Mouse (Mus musculus): ENCODE results near the gene Mre11a. TPM values are rescaled to one million over a fixed set of nuclear protein-coding genes. Genes with fewer than 3 reads are reported as not detected.

Gene Mre11a
- polyA plus RNA-seq, 1 experiment from 2014 or later = 16.8 TPM

DNA sequence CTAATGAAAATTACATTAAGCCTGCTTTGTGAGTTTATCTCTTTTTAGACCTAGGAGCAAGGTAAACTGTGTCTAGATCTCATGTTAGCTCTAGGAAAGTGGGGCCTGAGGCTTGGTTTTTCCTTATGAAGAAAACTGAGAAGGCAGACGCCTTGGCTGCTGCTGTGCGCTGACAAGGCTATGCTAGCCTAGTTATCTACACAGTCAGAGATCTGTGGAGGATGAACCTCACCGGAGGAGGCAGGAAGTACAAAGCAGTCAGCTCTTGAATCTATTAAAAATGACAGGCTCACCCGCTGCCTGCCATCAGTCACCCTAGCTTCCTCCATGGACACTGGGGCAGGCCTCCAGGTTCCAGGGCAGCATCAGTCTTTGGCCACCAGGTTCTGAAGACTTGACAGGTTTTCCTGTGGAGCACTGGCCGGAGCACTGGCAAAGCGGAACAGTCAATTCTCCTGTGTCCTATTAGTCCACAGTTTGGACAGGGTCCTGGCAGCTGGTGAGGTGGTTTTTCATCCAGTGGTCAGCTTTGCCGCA is 73.8 kb downstream of the Mre11a start:
- H3K4me1 ChIP-seq (replicated peaks; ENCODE audit: control insufficient read depth, insufficient read depth, low read length) = peaks cover 9% of the 10 kb centered on the region
- no peaks in the 10 kb centered on the region for H3K36me3 ChIP-seq (ENCODE audit: control insufficient read depth, insufficient read depth)
- no peak overlapping the region for H3K4me3 ChIP-seq (replicated peaks; ENCODE audit: low read length)
- H3K27ac ChIP-seq (ENCODE audit: low read length) = no peak overlapping the region
- H3K9ac ChIP-seq (replicated peaks; ENCODE audit: low read depth, low read length) = no peak overlapping the region
- no peaks in the 10 kb centered on the region for H3K9me3 ChIP-seq (ENCODE audit: control insufficient read depth, low read length)
- no peak overlapping the region for H3K4me2 ChIP-seq (ENCODE audit: low read length)
- no peak for ATAC-seq
- 82% methylated on average over 7 of the region's 7 CpGs for WGBS
- H3K27me3 ChIP-seq (replicated peaks; ENCODE audit: control insufficient read depth, insufficient read depth, low read length) = peaks cover 23% of the 10 kb centered on the region

GRCm38 (mm10) chr9:14858782-14859181 is 74.3 kb downstream of the Mre11a start:
- ATAC-seq = no peak
- 83% methylated on average over 3 of the region's 3 CpGs for WGBS
- H3K4me3 ChIP-seq (replicated peaks; ENCODE audit: low read length) = no peak overlapping the region

GRCm38 (mm10) chr9:14859868-14860639 is 75.6 kb downstream of the Mre11a start, which contains the start of gene Gpr83:
Gene Gpr83 (plus strand): TSS chr9:14860210.
- 1% methylated on average over 47 of the region's 47 CpGs for WGBS
- peak; percentile 97 for ATAC-seq
- no peaks in the 10 kb centered on the region for H3K36me3 ChIP-seq (ENCODE audit: control insufficient read depth, insufficient read depth)
- peak within 1 kb of the TSS; percentile 54 for H3K4me3 ChIP-seq (replicated peaks; ENCODE audit: low read length)
- H3K27me3 ChIP-seq (replicated peaks; ENCODE audit: control insufficient read depth, insufficient read depth, low read length) = peaks cover 23% of the 10 kb centered on the region
- peak within 1 kb of the TSS; percentile 97 for H3K4me2 ChIP-seq (ENCODE audit: low read length)
- H3K9me3 ChIP-seq (ENCODE audit: control insufficient read depth, low read length) = no peaks in the 10 kb centered on the region
- peak within 1 kb of the TSS; percentile 60 for H3K9ac ChIP-seq (replicated peaks; ENCODE audit: low read depth, low read length)
- no peak within 1 kb of the TSS for H3K27ac ChIP-seq (ENCODE audit: low read length)
- peaks cover 9% of the 10 kb centered on the region for H3K4me1 ChIP-seq (replicated peaks; ENCODE audit: control insufficient read depth, insufficient read depth, low read length)

More at GRCm38 (mm10) chr9:14858782-14859181, 74.3 kb downstream of the Mre11a start:
- Histone ChIP-seq H3K36me3 (ENCODE audit: control insufficient read depth, insufficient read depth) (no peaks in the 10 kb centered on the region), H3K9me3 (ENCODE audit: control insufficient read depth, low read length) (no peaks in the 10 kb centered on the region), H3K27ac (ENCODE audit: low read length) (no peak overlapping the region), H3K27me3 (replicated peaks; ENCODE audit: control insufficient read depth, insufficient read depth, low read length) (peaks cover 23% of the 10 kb centered on the region), H3K9ac (replicated peaks; ENCODE audit: low read depth, low read length) (no peak overlapping the region), H3K4me2 (ENCODE audit: low read length) (no peak overlapping the region), H3K4me1 (replicated peaks; ENCODE audit: control insufficient read depth, insufficient read depth, low read length) (peaks cover 9% of the 10 kb centered on the region)

- Histone ChIP-seq H3K9ac (replicated peaks; ENCODE audit: low read depth, low read length) (no peak overlapping the region), H3K4me2 (ENCODE audit: low read length) (no peak overlapping the region), H3K9me3 (ENCODE audit: control insufficient read depth, low read length) (no peaks in the 10 kb centered on the region), H3K27me3 (replicated peaks; ENCODE audit: control insufficient read depth, insufficient read depth, low read length) (peaks cover 23% of the 10 kb centered on the region), H3K36me3 (ENCODE audit: control insufficient read depth, insufficient read depth) (no peaks in the 10 kb centered on the region), H3K27ac (ENCODE audit: low read length) (no peak overlapping the region), H3K4me1 (replicated peaks; ENCODE audit: control insufficient read depth, insufficient read depth, low read length) (peaks cover 9% of the 10 kb centered on the region), H3K4me3 (replicated peaks; ENCODE audit: low read length) (no peak overlapping the region)
- WGBS = 97% methylated on average over 3 of the region's 3 CpGs
- no peak for ATAC-seq
Measured at GRCm38 (mm10) chr9:14863126-14863525, 78.7 kb downstream of the Mre11a start.

DNA sequence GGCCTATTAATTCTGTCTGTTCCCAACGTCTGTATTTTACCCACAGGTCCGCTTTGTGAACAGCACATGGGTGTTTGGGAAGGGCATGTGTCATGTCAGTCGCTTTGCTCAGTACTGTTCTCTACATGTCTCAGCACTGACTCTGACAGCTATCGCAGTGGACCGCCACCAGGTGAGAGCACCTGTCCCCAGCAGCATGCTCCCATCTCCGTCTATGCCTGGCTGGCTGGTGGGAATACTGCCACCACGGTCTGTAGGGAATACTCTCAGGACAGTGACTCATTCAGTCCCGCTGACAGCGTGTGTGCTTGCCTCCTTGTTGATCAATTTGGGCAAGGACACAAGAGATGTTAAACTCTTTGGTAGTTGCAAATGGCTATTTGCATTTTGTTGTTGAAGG is 80.3 kb downstream of the Mre11a start:
- Histone ChIP-seq H3K9me3 (ENCODE audit: control insufficient read depth, low read length) (no peaks in the 10 kb centered on the region), H3K9ac (replicated peaks; ENCODE audit: low read depth, low read length) (no peak overlapping the region), H3K36me3 (ENCODE audit: control insufficient read depth, insufficient read depth) (no peaks in the 10 kb centered on the region), H3K27me3 (replicated peaks; ENCODE audit: control insufficient read depth, insufficient read depth, low read length) (peaks cover 13% of the 10 kb centered on the region), H3K27ac (ENCODE audit: low read length) (no peak overlapping the region), H3K4me3 (replicated peaks; ENCODE audit: low read length) (no peak overlapping the region), H3K4me1 (replicated peaks; ENCODE audit: control insufficient read depth, insufficient read depth, low read length) (peaks cover 6% of the 10 kb centered on the region), H3K4me2 (ENCODE audit: low read length) (no peak overlapping the region)
- ATAC-seq = no peak
- WGBS = 81% methylated on average over 9 of the region's 9 CpGs

- Histone ChIP-seq H3K4me2 (ENCODE audit: low read length) (no peak overlapping the region), H3K27ac (ENCODE audit: low read length) (no peak overlapping the region), H3K4me1 (replicated peaks; ENCODE audit: control insufficient read depth, insufficient read depth, low read length) (no peaks in the 10 kb centered on the region), H3K9ac (replicated peaks; ENCODE audit: low read depth, low read length) (no peak overlapping the region), H3K36me3 (ENCODE audit: control insufficient read depth, insufficient read depth) (no peaks in the 10 kb centered on the region), H3K27me3 (replicated peaks; ENCODE audit: control insufficient read depth, insufficient read depth, low read length) (no peaks in the 10 kb centered on the region), H3K4me3 (replicated peaks; ENCODE audit: low read length) (no peak overlapping the region), H3K9me3 (ENCODE audit: control insufficient read depth, low read length) (no peaks in the 10 kb centered on the region)
- peak; percentile 70 for ATAC-seq
- WGBS = 31% methylated on average over 7 of the region's 7 CpGs
Measured at GRCm38 (mm10) chr9:14866957-14867356, 82.5 kb downstream of the Mre11a start.

GRCm38 (mm10) chr9:14868326-14868725 is 83.9 kb downstream of the Mre11a start:
- Histone ChIP-seq H3K4me1 (replicated peaks; ENCODE audit: control insufficient read depth, insufficient read depth, low read length) (peaks cover 6% of the 10 kb centered on the region; the same call in 1 of the 2 replicates), H3K27ac (ENCODE audit: low read length) (no peak overlapping the region), H3K9ac (replicated peaks; ENCODE audit: low read depth, low read length) (no peak overlapping the region), H3K9me3 (ENCODE audit: control insufficient read depth, low read length) (no peaks in the 10 kb centered on the region), H3K4me3 (replicated peaks; ENCODE audit: low read length) (no peak overlapping the region), H3K36me3 (ENCODE audit: control insufficient read depth, insufficient read depth) (no peaks in the 10 kb centered on the region), H3K27me3 (replicated peaks; ENCODE audit: control insufficient read depth, insufficient read depth, low read length) (no peaks in the 10 kb centered on the region), H3K4me2 (ENCODE audit: low read length) (no peak overlapping the region)
- 97% methylated on average over 8 of the region's 8 CpGs for WGBS
- ATAC-seq = no peak

GRCm38 (mm10) chr9:14870377-14870776 is 85.9 kb downstream of the Mre11a start:
- H3K4me1 ChIP-seq (replicated peaks; ENCODE audit: control insufficient read depth, insufficient read depth, low read length) = peaks cover 6% of the 10 kb centered on the region; the same call in 1 of the 2 replicates
- no peak overlapping the region for H3K27ac ChIP-seq (ENCODE audit: low read length)
- H3K36me3 ChIP-seq (ENCODE audit: control insufficient read depth, insufficient read depth) = no peaks in the 10 kb centered on the region
- 86% methylated on average over 2 of the region's 2 CpGs for WGBS
- no peak for ATAC-seq
- no peaks in the 10 kb centered on the region for H3K9me3 ChIP-seq (ENCODE audit: control insufficient read depth, low read length)
- H3K27me3 ChIP-seq (replicated peaks; ENCODE audit: control insufficient read depth, insufficient read depth, low read length) = no peaks in the 10 kb centered on the region
- H3K9ac ChIP-seq (replicated peaks; ENCODE audit: low read depth, low read length) = no peak overlapping the region
- no peak overlapping the region for H3K4me3 ChIP-seq (replicated peaks; ENCODE audit: low read length)
- H3K4me2 ChIP-seq (ENCODE audit: low read length) = no peak overlapping the region

DNA sequence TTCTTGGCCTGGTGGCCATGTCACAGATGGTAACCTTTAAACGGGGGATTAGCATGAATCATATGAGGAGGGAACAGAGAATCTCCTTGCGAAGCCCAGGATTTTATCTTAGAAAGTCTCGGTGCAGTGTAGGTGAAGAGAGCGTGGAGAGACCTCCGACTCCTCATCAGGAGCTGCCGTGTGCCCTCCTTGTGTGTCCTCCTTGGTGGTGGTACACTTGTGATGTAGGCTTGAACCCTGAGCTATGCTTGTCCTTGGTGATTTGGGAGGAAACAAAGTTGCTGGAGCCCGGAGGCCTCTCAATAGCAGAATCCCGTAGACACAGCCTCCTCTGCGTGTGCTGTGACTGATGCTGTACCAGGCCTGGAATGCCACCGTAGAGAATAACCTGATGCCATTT is 86.3 kb downstream of the Mre11a start:
- H3K4me2 ChIP-seq (ENCODE audit: low read length) = no peak overlapping the region
- no peaks in the 10 kb centered on the region for H3K9me3 ChIP-seq (ENCODE audit: control insufficient read depth, low read length)
- H3K4me1 ChIP-seq (replicated peaks; ENCODE audit: control insufficient read depth, insufficient read depth, low read length) = peaks cover 6% of the 10 kb centered on the region; the same call in 1 of the 2 replicates
- no peak overlapping the region for H3K4me3 ChIP-seq (replicated peaks; ENCODE audit: low read length)
- H3K27me3 ChIP-seq (replicated peaks; ENCODE audit: control insufficient read depth, insufficient read depth, low read length) = no peaks in the 10 kb centered on the region
- no peaks in the 10 kb centered on the region for H3K36me3 ChIP-seq (ENCODE audit: control insufficient read depth, insufficient read depth)
- no peak overlapping the region for H3K27ac ChIP-seq (ENCODE audit: low read length)
- 95% methylated on average over 10 of the region's 10 CpGs for WGBS
- no peak for ATAC-seq
- H3K9ac ChIP-seq (replicated peaks; ENCODE audit: low read depth, low read length) = no peak overlapping the region
